Mouse (Mus musculus) heart, embryonic 13.5 days (tissue): ENCODE data around the gene Coq2. TPM values are rescaled to one million over a fixed set of nuclear protein-coding genes. Genes with fewer than 3 reads are reported as not detected.

ENCODE experiments used
- ATAC-seq: fragments of 200-750 bp; cut with Nextera tagmentation; 2 replicates; pipeline ENCODE4 v1.8.0; 2017; ENCODE audit warnings: moderate TSS enrichment; ENCODE audit not compliant: insufficient number of reproducible peaks, low FRiP score, low TSS enrichment; ENCODE audit errors: extremely low read depth
- H3K27ac ChIP-seq: fragments of 300-500 bp; sonication (generic); replicated peaks from 2 replicates; pipeline ENCODE4 v1.5.1; 2015; ENCODE audit warnings: moderate library complexity, mild to moderate bottlenecking, inconsistent platforms
- H3K27me3 ChIP-seq: fragments of 300-500 bp; sonication (generic); replicated peaks from 2 replicates; pipeline ENCODE4 v1.6.1; 2015; ENCODE audit warnings: mild to moderate bottlenecking, inconsistent platforms
- H3K36me3 ChIP-seq: fragments of 300-500 bp; sonication (generic); 2 replicates; pipeline ENCODE4 v1.6.1; 2015; ENCODE audit warnings: mild to moderate bottlenecking, inconsistent platforms
- H3K4me1 ChIP-seq: fragments of 300-500 bp; sonication (generic); 2 replicates; pipeline ENCODE4 v1.6.1; 2015; ENCODE audit warnings: inconsistent platforms
- H3K4me2 ChIP-seq: fragments of 300-500 bp; sonication (generic); 2 replicates; pipeline ENCODE4 v1.6.1; 2015; ENCODE audit warnings: inconsistent platforms, mild to moderate bottlenecking, moderate library complexity
- H3K4me3 ChIP-seq: fragments of 300-500 bp; sonication (generic); 2 replicates; pipeline ENCODE4 v1.5.1; 2015; ENCODE audit warnings: moderate library complexity, mild to moderate bottlenecking, inconsistent platforms
- H3K9ac ChIP-seq: fragments of 300-500 bp; sonication (generic); 2 replicates; pipeline ENCODE4 v1.6.1; 2015; ENCODE audit warnings: inconsistent platforms, mild to moderate bottlenecking, moderate library complexity
- H3K9me3 ChIP-seq: fragments of 300-500 bp; sonication (generic); 2 replicates; pipeline ENCODE4 v1.6.1; 2016; ENCODE audit warnings: inconsistent platforms
- WGBS: fragments of 180-500 bp; shearing (Covaris S2); methylation state at CpG from one replicate; pipeline ENCODE4 v1.1.7; 2015; ENCODE audit warnings: mixed read lengths; 5-methylcytosine and 5-hydroxymethylcytosine counted together
- polyA plus RNA-seq: library from polyadenylated mRNA; unstranded; fragments of >200 nt; fragmentation: Nextera tagmentation; extraction: Ambion mirVana; gene quantifications from 2 replicates; pipeline ENCODE4 v1.2.1, GENCODE M21; 2015

Gene Coq2
- polyA plus RNA-seq, 1 experiment from 2014 or later = 60.5 TPM

DNA sequence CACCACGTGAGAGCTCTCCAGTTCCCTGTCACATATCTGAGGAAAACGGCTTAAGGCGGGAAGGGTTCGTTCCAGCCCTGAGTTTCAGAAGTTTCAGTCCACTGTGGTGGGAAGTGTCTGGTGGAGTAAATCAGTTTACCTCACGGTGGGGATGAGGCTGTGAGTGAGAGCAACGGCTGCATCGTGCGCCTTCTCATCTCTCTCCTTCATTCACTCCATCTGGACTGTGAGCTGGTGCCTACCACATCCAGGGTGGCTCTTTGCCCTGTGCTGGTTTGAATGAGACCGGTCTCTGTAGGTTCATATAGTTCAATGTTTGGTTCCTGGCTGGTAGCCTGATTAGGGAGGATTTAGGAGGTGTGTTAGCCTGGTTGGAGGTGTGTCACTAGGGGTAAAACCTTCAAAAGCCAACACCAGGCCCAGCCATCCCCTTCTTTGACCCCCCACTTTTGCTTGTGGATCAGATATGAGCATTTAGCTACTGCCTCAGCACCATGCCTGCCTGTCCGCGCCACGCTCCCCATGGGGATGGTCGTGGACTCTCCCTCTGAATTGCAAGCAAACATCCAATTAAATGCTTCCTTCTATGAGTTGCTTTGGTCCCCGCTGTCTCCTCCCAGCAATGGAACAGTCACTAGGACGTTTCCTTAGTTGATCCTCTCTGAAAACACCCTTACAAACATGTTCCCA lies 55.2 kb downstream of the Coq2 start:
- no peak overlapping the region for H3K27ac ChIP-seq
- 82% methylated on average over 15 of the region's 15 CpGs for WGBS
- ATAC-seq = no peak
- no peak overlapping the region for H3K4me3 ChIP-seq
- no peak overlapping the region for H3K9ac ChIP-seq
- no peaks in the 10 kb centered on the region for H3K27me3 ChIP-seq
- H3K4me1 ChIP-seq = peaks cover 5% of the 10 kb centered on the region; the same call in 1 of the 2 replicates
- no peaks in the 10 kb centered on the region for H3K36me3 ChIP-seq
- no peaks in the 10 kb centered on the region for H3K9me3 ChIP-seq
- no peak overlapping the region for H3K4me2 ChIP-seq

DNA sequence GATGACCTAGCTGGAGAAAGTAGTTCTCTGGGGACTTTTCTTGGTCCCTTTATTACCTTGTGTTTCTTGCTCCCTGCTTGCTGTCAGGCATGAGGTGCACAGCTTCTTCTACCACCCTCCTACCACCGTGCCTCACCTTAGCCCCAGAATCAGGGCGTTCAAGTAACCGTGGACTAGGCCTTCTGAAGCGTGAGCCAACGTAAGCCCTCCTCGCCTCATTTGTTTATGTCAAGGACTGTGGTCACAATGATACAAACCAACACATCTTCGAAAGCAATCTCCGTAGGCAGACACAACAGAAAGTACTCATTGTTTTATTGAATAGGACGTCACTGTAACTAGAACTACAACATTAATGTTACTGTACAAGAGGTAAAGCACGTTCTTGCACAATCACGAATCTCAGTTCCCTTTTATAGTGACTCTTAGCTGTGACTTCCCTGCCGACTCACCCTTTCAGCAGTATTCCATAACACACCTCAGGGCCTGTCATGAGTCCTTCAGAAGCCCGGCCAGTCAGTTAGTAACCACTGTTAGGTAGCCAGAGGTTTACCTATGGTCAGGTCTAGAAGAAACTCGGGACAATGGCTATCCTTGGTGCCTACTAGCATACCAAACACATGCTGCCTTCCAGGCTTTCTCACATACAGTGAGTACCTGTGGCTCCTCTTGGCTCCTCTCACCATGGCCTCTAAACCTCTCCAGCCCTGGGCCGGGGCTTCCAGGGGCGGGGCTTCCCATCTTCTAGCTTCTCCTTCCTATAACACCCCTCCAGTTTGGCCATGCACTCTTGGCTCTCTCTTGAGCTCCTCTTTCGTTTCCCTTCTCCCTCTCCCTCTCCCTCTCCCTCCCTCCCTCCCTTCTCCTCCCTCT lies 60.8 kb downstream of the Coq2 start:
- H3K4me3 ChIP-seq = no peak overlapping the region
- no peak overlapping the region for H3K9ac ChIP-seq
- no peaks in the 10 kb centered on the region for H3K27me3 ChIP-seq
- no peak for ATAC-seq
- no peaks in the 10 kb centered on the region for H3K9me3 ChIP-seq
- no peak overlapping the region for H3K27ac ChIP-seq
- WGBS = 82% methylated on average over 17 of the region's 17 CpGs
- H3K4me1 ChIP-seq = no peaks in the 10 kb centered on the region
- no peaks in the 10 kb centered on the region for H3K36me3 ChIP-seq
- H3K4me2 ChIP-seq = no peak overlapping the region

DNA sequence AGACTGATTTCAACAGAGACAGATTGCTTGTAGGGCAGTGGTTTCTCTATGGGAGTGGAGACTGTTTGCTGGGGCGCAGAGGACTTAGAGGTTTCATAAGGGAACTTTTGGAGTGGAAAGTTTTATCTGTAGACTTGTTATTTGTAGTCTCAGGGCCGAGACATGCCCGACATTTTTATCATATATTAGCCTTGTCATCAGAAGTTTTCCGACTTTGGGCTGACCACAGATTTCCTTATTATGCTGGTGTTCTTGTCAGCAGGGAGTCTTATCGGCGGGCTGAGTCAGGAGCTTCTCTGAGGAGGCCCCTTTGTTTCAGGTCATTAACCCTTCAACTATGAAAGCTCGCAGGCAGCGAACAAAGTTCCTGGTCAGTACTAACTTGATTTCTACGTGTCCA lies 67.1 kb downstream of the Coq2 start:
- WGBS = 63% methylated on average over 9 of the region's 9 CpGs
- Histone ChIP-seq H3K27ac (no peak overlapping the region), H3K4me2 (no peak overlapping the region), H3K27me3 (no peaks in the 10 kb centered on the region), H3K4me1 (peaks cover 11% of the 10 kb centered on the region), H3K36me3 (no peaks in the 10 kb centered on the region), H3K9ac (no peak overlapping the region), H3K4me3 (no peak overlapping the region), H3K9me3 (no peaks in the 10 kb centered on the region)
- ATAC-seq = no peak

DNA sequence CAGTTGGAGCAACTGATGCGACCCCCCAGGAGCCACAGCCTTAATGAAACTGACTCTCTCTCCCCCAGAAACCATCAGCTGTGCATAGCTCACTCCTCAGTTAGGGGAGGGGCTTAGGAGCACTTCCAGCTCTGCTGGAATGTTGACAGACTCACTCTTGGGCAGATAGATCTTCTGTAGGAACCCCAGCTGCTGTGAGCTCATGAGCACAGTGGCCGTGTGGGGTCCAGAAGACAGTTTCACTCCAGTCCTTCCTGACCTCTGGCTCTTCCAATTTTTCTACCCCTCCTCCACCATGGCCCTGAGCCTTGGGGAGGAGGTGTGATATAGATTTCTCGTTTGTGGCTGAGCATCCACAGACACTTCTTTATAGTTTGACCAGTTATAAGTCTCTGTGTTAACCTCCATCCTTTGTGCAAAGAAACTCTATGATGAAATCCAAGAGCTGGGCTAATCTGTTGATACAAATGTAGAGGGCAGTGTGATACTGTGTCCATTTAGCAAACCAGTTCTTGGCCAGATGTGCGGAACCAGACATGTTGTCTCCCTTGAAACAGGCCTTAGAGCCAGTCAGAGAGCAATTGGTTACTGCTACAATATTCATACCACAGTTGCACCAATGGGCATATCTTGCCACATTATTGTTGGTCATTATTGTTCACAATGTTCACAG lies 67.7 kb downstream of the Coq2 start:
- H3K4me3 ChIP-seq = no peak overlapping the region
- no peak overlapping the region for H3K9ac ChIP-seq
- H3K36me3 ChIP-seq = no peaks in the 10 kb centered on the region
- WGBS = 56% methylated on average over 4 of the region's 4 CpGs
- peaks cover 11% of the 10 kb centered on the region for H3K4me1 ChIP-seq
- no peak for ATAC-seq
- no peak overlapping the region for H3K27ac ChIP-seq
- H3K9me3 ChIP-seq = no peaks in the 10 kb centered on the region
- no peak overlapping the region for H3K4me2 ChIP-seq
- no peaks in the 10 kb centered on the region for H3K27me3 ChIP-seq

DNA sequence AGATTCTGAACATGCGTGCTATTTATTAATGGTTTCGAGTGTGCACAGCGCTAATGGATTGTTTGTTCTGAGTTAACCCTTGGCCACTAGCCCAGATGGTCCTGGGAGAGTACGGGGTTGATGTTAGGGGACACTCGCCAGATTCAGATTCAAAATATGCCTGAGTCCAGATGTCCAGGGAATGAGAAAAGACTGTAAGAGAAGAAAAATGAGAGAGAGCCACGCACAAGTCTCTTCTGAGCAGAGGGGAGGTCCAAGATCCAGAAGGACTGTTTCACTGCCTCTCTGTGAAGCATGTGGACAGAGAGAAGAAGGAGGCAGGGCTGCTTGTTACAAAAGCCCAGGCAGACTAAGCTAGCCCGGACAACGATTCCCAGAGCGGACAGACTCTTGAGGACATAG lies 69.1 kb downstream of the Coq2 start:
- 53% methylated on average over 9 of the region's 9 CpGs for WGBS
- Histone ChIP-seq H3K4me2 (peak overlapping the region; percentile 38), H3K36me3 (no peaks in the 10 kb centered on the region), H3K4me3 (no peak overlapping the region), H3K27me3 (no peaks in the 10 kb centered on the region), H3K4me1 (peaks cover 11% of the 10 kb centered on the region), H3K9me3 (no peaks in the 10 kb centered on the region), H3K27ac (peak overlapping the region; percentile 15; the same call in 1 of the 2 replicates), H3K9ac (no peak overlapping the region)
- ATAC-seq = no peak

Other genes with a start within 250 kb of the Coq2 start
- gene Lin54, start 174.5 kb downstream of the Coq2 start, polyA plus RNA-seq = 8.9 and 9.0 TPM in 2 replicates
- gene Cops4, start 156.8 kb downstream of the Coq2 start, polyA plus RNA-seq = 146 and 162 TPM in 2 replicates
- 5.7 and 5.8 TPM in 2 replicates for gene Plac8, start 102.9 kb downstream of the Coq2 start, polyA plus RNA-seq
- gene Hpse, start 44.6 kb upstream of the Coq2 start, polyA plus RNA-seq = 1.2 and 1.4 TPM in 2 replicates
- gene Helq, start 123.5 kb upstream of the Coq2 start, polyA plus RNA-seq = 9.3 and 10.5 TPM in 2 replicates
- gene Mrps18c, start 123.5 kb upstream of the Coq2 start, polyA plus RNA-seq = 128 and 148 TPM in 2 replicates
- gene Abraxas1, start 145.8 kb upstream of the Coq2 start, polyA plus RNA-seq = 26.0 and 31.8 TPM in 2 replicates
- 9.0 and 13.5 TPM in 2 replicates for gene Gpat3, start 170.6 kb upstream of the Coq2 start, polyA plus RNA-seq